Comparison of ENCODE assay signal across 8 mouse cellular contexts in the genomic region with DNA sequence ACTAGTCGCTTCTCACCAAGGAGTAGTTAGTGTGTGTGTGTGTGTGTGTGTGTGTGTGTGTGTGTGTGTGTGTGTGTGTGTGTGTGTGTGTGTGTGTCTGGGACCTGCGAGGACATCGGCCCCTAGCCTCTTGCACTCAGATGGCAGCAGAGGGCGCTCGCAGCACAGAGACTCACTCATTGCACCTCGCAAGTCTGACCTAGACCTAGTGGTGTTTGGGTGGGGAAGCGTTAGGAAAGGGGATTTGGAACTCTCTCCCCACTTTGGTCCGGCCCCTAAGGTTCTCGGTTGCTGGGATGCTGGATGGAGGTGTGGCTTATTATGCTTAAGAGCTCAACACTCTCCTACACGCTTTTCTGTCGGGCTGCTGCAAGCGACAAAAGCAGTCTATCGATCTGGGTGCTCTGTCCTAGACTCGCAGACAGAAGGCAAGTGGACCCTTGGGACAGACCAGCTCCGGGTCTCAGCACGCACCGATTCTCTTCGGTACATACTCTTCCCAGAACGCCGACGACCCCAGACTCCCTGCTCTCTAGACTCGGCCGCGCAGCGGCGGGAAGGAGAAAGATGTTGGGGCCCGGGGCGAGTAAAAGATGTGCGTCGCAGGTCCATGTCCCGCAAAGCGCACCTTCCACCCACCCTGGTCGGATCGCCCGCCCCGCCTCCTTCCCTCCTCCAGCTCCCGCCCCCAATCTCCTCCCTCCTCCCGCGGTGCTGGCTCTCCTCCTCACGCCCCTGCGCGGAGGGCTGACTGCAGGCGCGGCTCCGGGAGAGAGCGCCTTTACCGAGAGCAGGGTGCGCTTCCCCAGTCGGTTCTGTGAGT. TPM values are rescaled to one million over a fixed set of nuclear protein-coding genes. Genes with fewer than 3 reads are reported as not detected.
DNase-seq lines count a peak whose midpoint lies in the region; ATAC-seq lines count a peak whose summit lies in the region.

TSS of gene Adra2b (plus strand) at position 750 of the 823 bp plus-strand sequence.

- peak within 1 kb of the TSS; percentile 38 for H3K9ac ChIP-seq in hindbrain, embryonic 11.5 days (ENCODE audit: low read depth, low read length)
- H3K9ac ChIP-seq in lung, embryonic 16.5 days (ENCODE audit: low read length) = peak within 1 kb of the TSS; percentile 13; the same call in 1 of the 2 replicates

- H3K9me3 ChIP-seq in hindbrain, embryonic 11.5 days (ENCODE audit: control insufficient read depth, low read length) = no peaks in the 10 kb centered on the region
- H3K9me3 ChIP-seq in lung, embryonic 16.5 days (ENCODE audit: control insufficient read depth, low read length) = no peaks in the 10 kb centered on the region

- peak within 1 kb of the TSS; percentile 63 for H3K4me2 ChIP-seq in hindbrain, embryonic 11.5 days (replicated peaks; ENCODE audit: low read depth, low read length)
- peak within 1 kb of the TSS; percentile 70 for H3K4me2 ChIP-seq in lung, embryonic 16.5 days (ENCODE audit: low read depth, low read length)

- H3K36me3 ChIP-seq in hindbrain, embryonic 11.5 days (ENCODE audit: control insufficient read depth, insufficient read depth, low read length) = no peaks in the 10 kb centered on the region
- H3K36me3 ChIP-seq in lung, embryonic 16.5 days (ENCODE audit: control insufficient read depth, insufficient read depth, low read length) = no peaks in the 10 kb centered on the region

- peaks cover 49% of the 10 kb centered on the region for H3K27me3 ChIP-seq in hindbrain, embryonic 11.5 days (ENCODE audit: control insufficient read depth, insufficient read depth, low read length)
- H3K27me3 ChIP-seq in lung, embryonic 16.5 days (ENCODE audit: control insufficient read depth, insufficient read depth, low read depth, low read length) = peaks cover 42% of the 10 kb centered on the region

- H3K4me3 ChIP-seq in hindbrain, embryonic 11.5 days (ENCODE audit: low read depth, low read length) = peak within 1 kb of the TSS; percentile 40
- peak within 1 kb of the TSS; percentile 42 for H3K4me3 ChIP-seq in lung, embryonic 16.5 days (ENCODE audit: low read length)

- peak; percentile 66 for DNase-seq in Muller cell, postnatal 12 days (ENCODE audit: inconsistent ontology term)
- peak; percentile 64 for DNase-seq in cerebellum, adult 9-10 months
- peak; percentile 51 to 93 for DNase-seq in frontal cortex, adult 2 months (ENCODE audit: extremely low spot score in 1 of 2, low spot score in 1 of 2)
- peak; percentile 89 for DNase-seq in hindbrain, embryonic 11.5 days (ENCODE audit: low spot score)
- DNase-seq in layer of hippocampus, adult 9-11 months = peak; percentile 67
- peak; percentile 55 for DNase-seq in ovary, postnatal 10 days (ENCODE audit: low spot score)
- DNase-seq in thymus, postnatal 0 days (ENCODE audit: low spot score) = peak; percentile 69

- WGBS in hindbrain, embryonic 11.5 days = under 1% methylated on average over 44 of the region's 49 CpGs
- under 1% methylated on average over 48 of the region's 49 CpGs for WGBS in lung, embryonic 16.5 days

- peaks cover 8% of the 10 kb centered on the region for H3K4me1 ChIP-seq in hindbrain, embryonic 11.5 days (replicated peaks; ENCODE audit: control insufficient read depth, insufficient read depth, low read length)
- H3K4me1 ChIP-seq in lung, embryonic 16.5 days (replicated peaks; ENCODE audit: control insufficient read depth, insufficient read depth, low read length) = peaks cover 10% of the 10 kb centered on the region

- no peak within 1 kb of the TSS for H3K27ac ChIP-seq in hindbrain, embryonic 11.5 days (ENCODE audit: low read depth, low read length)
- no peak within 1 kb of the TSS for H3K27ac ChIP-seq in lung, embryonic 16.5 days (ENCODE audit: low read length)

- ATAC-seq in hindbrain, embryonic 11.5 days (ENCODE audit: low FRiP score) = peak; percentile 68
- ATAC-seq in lung, embryonic 16.5 days (ENCODE audit: low read depth) = peak; percentile 72

RNA-seq across cellular contexts. Expression of gene Adra2b, which starts in this region (rescaled TPM):
- polyA plus RNA-seq in frontal cortex, adult 2 months (2012; rRNA removed) = 0.28 and 0.29 TPM in 2 replicates
- polyA plus RNA-seq in hindbrain, embryonic 11.5 days (2014; fragmentation: Nextera tagmentation; extraction: Ambion mirVana) = 2.7 and 3.5 TPM in 2 replicates
- 0.30 and 0.50 TPM in 2 replicates for polyA plus RNA-seq in lung, embryonic 16.5 days (2015; fragmentation: Nextera tagmentation; extraction: Ambion mirVana)
- polyA plus RNA-seq in thymus, postnatal 0 days (2015; fragmentation: Nextera tagmentation; extraction: Ambion mirVana) = 0.47 and 0.50 TPM in 2 replicates

Comparison
In these comparisons a context has a peak if more than half of its experiments do, and no peak if none do; other contexts are left out.
1. Peak in DNase-seq in frontal cortex, adult 2 months; RNA of the gene not detected or under 1 TPM.
2. Peak in ATAC-seq, H3K4me3 ChIP-seq, H3K9ac ChIP-seq and H3K4me2 ChIP-seq in lung, embryonic 16.5 days; RNA of the gene not detected or under 1 TPM.
3. Peak in DNase-seq in thymus, postnatal 0 days; RNA of the gene not detected or under 1 TPM.